Mouse (Mus musculus) forebrain, embryonic 15.5 days (tissue): ENCODE results near the gene Cpm. TPM values are rescaled to one million over a fixed set of nuclear protein-coding genes. Genes with fewer than 3 reads are reported as not detected.

ENCODE experiments used
- ATAC-seq: fragments of 200-750 bp; cut with Nextera tagmentation; replicated peaks from 2 replicates; pipeline ENCODE4 v1.8.0; 2017; ENCODE audit warnings: mild to moderate bottlenecking, moderate TSS enrichment, moderate library complexity
- H3K27ac ChIP-seq: fragments of 300-500 bp; sonication (generic); replicated peaks from 2 replicates; pipeline ENCODE4 v1.5.1; 2015; ENCODE audit warnings: mild to moderate bottlenecking, inconsistent platforms
- H3K27me3 ChIP-seq: fragments of 300-500 bp; sonication (generic); 2 replicates; pipeline ENCODE4 v1.6.1; 2015; ENCODE audit warnings: inconsistent platforms
- H3K36me3 ChIP-seq: fragments of 300-500 bp; sonication (generic); 2 replicates; pipeline ENCODE4 v1.6.1; 2015; ENCODE audit warnings: mild to moderate bottlenecking, inconsistent platforms
- H3K4me1 ChIP-seq: fragments of 300-500 bp; sonication (generic); 2 replicates; pipeline ENCODE4 v1.6.1; 2015; ENCODE audit warnings: inconsistent platforms
- H3K4me2 ChIP-seq: fragments of 300-500 bp; sonication (generic); replicated peaks from 2 replicates; pipeline ENCODE4 v1.6.1; 2015; ENCODE audit warnings: mild to moderate bottlenecking, inconsistent platforms
- H3K4me3 ChIP-seq: fragments of 300-500 bp; sonication (generic); 2 replicates; pipeline ENCODE4 v1.5.1; 2015; ENCODE audit warnings: mild to moderate bottlenecking, inconsistent platforms
- H3K9ac ChIP-seq: fragments of 300-500 bp; sonication (generic); replicated peaks from 2 replicates; pipeline ENCODE4 v1.6.1; 2015; ENCODE audit warnings: mild to moderate bottlenecking, inconsistent platforms
- H3K9me3 ChIP-seq: fragments of 300-500 bp; sonication (generic); 2 replicates; pipeline ENCODE4 v1.6.1; 2016; ENCODE audit warnings: inconsistent platforms
- WGBS: fragments of 180-500 bp; shearing (Covaris S2); methylation state at CpG from one replicate; pipeline ENCODE4 v1.1.7; 2015; ENCODE audit warnings: mixed read lengths; 5-methylcytosine and 5-hydroxymethylcytosine counted together
- polyA plus RNA-seq: library from polyadenylated mRNA; unstranded; fragments of >200 nt; fragmentation: Nextera tagmentation; extraction: Ambion mirVana; gene quantifications from 2 replicates; pipeline ENCODE4 v1.2.1, GENCODE M21; 2015

Cpm gene
- polyA plus RNA-seq, 1 experiment from 2014 or later, result 4.0 TPM

- no peak overlapping the region for H3K4me2 ChIP-seq
- no peaks in the 10 kb centered on the region for H3K4me1 ChIP-seq
- no peaks in the 10 kb centered on the region for H3K9me3 ChIP-seq
- no peak overlapping the region for H3K4me3 ChIP-seq
- no peak overlapping the region for H3K9ac ChIP-seq
- WGBS, result 90% methylated on average over 14 of the region's 14 CpGs
- H3K36me3 ChIP-seq, result no peaks in the 10 kb centered on the region
- no peaks in the 10 kb centered on the region for H3K27me3 ChIP-seq
- no peak overlapping the region for H3K27ac ChIP-seq
- no peak for ATAC-seq
Observed at GRCm38 (mm10) chr10:117603834-117604623, 25.3 kb upstream of the Cpm start.

DNA sequence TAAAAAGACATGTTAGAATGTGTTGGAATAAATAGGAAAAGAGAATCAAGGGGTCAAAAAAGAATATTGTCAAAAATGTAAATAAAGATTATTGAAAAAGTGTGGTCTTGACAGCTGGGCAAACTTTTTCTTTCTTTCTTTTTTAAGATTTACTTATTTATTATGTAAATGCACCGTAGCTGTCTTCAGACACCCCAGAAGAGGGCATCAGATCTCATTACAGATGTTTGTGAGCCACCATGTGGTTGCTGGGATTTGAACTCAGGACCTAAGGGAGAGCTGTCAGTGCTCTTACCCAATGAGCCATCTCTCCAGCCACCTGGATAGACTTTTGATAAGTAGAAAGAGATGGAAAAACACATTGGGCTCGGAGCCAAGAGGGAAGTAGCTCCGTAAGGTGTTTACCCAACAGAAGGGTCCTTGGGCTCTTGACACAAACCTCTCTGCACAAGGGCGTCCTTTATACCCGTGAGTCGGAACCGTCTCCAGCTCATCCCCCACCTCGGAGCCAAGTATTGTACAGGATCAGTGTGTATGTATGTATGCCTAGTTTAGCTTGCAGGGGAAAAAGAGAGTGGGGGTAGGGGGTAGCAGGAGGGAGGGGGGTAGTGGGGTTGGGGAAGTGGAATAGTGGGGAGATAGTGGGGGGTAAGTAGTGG is 24.5 kb upstream of the Cpm start:
- ATAC-seq, result no peak
- no peaks in the 10 kb centered on the region for H3K9me3 ChIP-seq
- no peaks in the 10 kb centered on the region for H3K27me3 ChIP-seq
- 81% methylated on average over 8 of the region's 8 CpGs for WGBS
- H3K4me1 ChIP-seq, result no peaks in the 10 kb centered on the region
- no peak overlapping the region for H3K9ac ChIP-seq
- no peak overlapping the region for H3K4me3 ChIP-seq
- H3K27ac ChIP-seq, result no peak overlapping the region
- H3K36me3 ChIP-seq, result no peaks in the 10 kb centered on the region
- no peak overlapping the region for H3K4me2 ChIP-seq

- H3K9me3 ChIP-seq, result no peaks in the 10 kb centered on the region
- H3K36me3 ChIP-seq, result no peaks in the 10 kb centered on the region
- H3K4me2 ChIP-seq, result no peak overlapping the region
- H3K4me1 ChIP-seq, result no peaks in the 10 kb centered on the region
- H3K4me3 ChIP-seq, result no peak overlapping the region
- H3K27ac ChIP-seq, result no peak overlapping the region
- 87% methylated on average over 15 of the region's 15 CpGs for WGBS
- no peak overlapping the region for H3K9ac ChIP-seq
- no peaks in the 10 kb centered on the region for H3K27me3 ChIP-seq
- ATAC-seq, result no peak
Observed at GRCm38 (mm10) chr10:117605283-117606243, 23.7 kb upstream of the Cpm start.

DNA sequence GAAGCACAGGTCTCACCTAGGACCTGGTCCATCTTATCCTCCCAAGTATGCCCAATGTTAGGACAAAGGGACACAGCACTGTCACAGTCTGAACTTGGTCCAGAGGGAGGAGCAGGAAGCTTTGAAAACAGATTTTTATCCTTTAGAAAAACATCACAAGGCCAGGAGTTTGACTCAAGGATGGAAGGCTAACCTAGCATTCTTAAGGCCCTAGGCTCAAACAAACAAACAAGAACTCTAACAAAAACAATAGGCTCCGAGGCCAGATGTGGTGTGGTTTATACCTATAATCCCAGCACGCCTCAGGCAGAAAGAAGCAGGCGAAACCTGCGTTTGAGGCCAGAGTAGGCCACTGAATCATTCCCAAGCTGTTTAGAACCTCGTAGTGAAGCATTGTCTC is 22.9 kb upstream of the Cpm start:
- 84% methylated on average over 5 of the region's 5 CpGs for WGBS

GRCm38 (mm10) chr10:117607051-117607803 is 22.1 kb upstream of the Cpm start:
- Histone ChIP-seq H3K4me3 (no peak overlapping the region), H3K9me3 (no peaks in the 10 kb centered on the region), H3K27ac (no peak overlapping the region), H3K9ac (no peak overlapping the region), H3K27me3 (no peaks in the 10 kb centered on the region), H3K36me3 (no peaks in the 10 kb centered on the region), H3K4me1 (no peaks in the 10 kb centered on the region), H3K4me2 (no peak overlapping the region)
- ATAC-seq, result no peak
- WGBS, result 92% methylated on average over 20 of the region's 20 CpGs

More for the DNA sequence above, 22.9 kb upstream of the Cpm start:
- ATAC-seq, result no peak
- Histone ChIP-seq H3K27me3 (no peaks in the 10 kb centered on the region), H3K4me3 (no peak overlapping the region), H3K27ac (no peak overlapping the region), H3K4me1 (no peaks in the 10 kb centered on the region), H3K36me3 (no peaks in the 10 kb centered on the region), H3K9me3 (no peaks in the 10 kb centered on the region), H3K4me2 (no peak overlapping the region), H3K9ac (no peak overlapping the region)

- no peak overlapping the region for H3K4me2 ChIP-seq
- no peaks in the 10 kb centered on the region for H3K9me3 ChIP-seq
- ATAC-seq, result no peak
- H3K4me1 ChIP-seq, result no peaks in the 10 kb centered on the region
- no peak overlapping the region for H3K27ac ChIP-seq
- WGBS, result 94% methylated on average over 10 of the region's 10 CpGs
- no peaks in the 10 kb centered on the region for H3K27me3 ChIP-seq
- no peak overlapping the region for H3K9ac ChIP-seq
- no peak overlapping the region for H3K4me3 ChIP-seq
- no peaks in the 10 kb centered on the region for H3K36me3 ChIP-seq
Observed at GRCm38 (mm10) chr10:117607804-117608279, 21.5 kb upstream of the Cpm start.

DNA sequence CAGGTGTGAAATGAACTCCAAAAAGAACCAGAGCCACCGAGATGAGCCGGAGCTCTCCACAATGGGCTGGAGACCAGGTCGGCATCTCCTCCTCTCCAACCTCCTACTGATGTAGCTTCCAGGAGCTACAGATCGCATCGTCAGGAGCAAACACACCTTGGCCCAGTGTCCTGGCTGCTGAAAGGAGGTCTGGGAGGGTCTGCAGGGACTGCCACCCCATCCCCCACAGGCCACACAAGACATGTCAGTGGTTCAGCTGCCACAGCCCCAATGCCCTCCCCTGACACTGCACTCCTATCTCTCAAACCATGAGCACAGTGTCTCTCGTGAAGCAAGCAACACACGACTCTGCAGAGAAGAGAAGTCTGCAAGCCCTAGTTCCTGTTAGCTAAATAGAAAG is 20.8 kb upstream of the Cpm start:
- WGBS, result 95% methylated on average over 7 of the region's 7 CpGs

GRCm38 (mm10) chr10:117608988-117609809 is 20.1 kb upstream of the Cpm start:
- Histone ChIP-seq H3K36me3 (no peaks in the 10 kb centered on the region), H3K4me2 (no peak overlapping the region), H3K27me3 (no peaks in the 10 kb centered on the region), H3K9ac (no peak overlapping the region), H3K4me1 (no peaks in the 10 kb centered on the region), H3K4me3 (no peak overlapping the region), H3K9me3 (no peaks in the 10 kb centered on the region), H3K27ac (no peak overlapping the region)
- WGBS, result 92% methylated on average over 7 of the region's 7 CpGs
- no peak for ATAC-seq

More for the DNA sequence above, 20.8 kb upstream of the Cpm start:
- H3K9ac ChIP-seq, result no peak overlapping the region
- ATAC-seq, result no peak
- no peaks in the 10 kb centered on the region for H3K27me3 ChIP-seq
- no peak overlapping the region for H3K27ac ChIP-seq
- no peaks in the 10 kb centered on the region for H3K4me1 ChIP-seq
- no peak overlapping the region for H3K4me2 ChIP-seq
- no peaks in the 10 kb centered on the region for H3K9me3 ChIP-seq
- no peaks in the 10 kb centered on the region for H3K36me3 ChIP-seq
- no peak overlapping the region for H3K4me3 ChIP-seq

- WGBS, result 84% methylated on average over 6 of the region's 6 CpGs
- Histone ChIP-seq H3K9ac (no peak overlapping the region), H3K4me3 (no peak overlapping the region), H3K4me1 (no peaks in the 10 kb centered on the region), H3K9me3 (no peaks in the 10 kb centered on the region), H3K27ac (no peak overlapping the region), H3K4me2 (no peak overlapping the region), H3K36me3 (no peaks in the 10 kb centered on the region), H3K27me3 (no peaks in the 10 kb centered on the region)
- ATAC-seq, result no peak
Observed at GRCm38 (mm10) chr10:117609810-117610090, 19.6 kb upstream of the Cpm start.

DNA sequence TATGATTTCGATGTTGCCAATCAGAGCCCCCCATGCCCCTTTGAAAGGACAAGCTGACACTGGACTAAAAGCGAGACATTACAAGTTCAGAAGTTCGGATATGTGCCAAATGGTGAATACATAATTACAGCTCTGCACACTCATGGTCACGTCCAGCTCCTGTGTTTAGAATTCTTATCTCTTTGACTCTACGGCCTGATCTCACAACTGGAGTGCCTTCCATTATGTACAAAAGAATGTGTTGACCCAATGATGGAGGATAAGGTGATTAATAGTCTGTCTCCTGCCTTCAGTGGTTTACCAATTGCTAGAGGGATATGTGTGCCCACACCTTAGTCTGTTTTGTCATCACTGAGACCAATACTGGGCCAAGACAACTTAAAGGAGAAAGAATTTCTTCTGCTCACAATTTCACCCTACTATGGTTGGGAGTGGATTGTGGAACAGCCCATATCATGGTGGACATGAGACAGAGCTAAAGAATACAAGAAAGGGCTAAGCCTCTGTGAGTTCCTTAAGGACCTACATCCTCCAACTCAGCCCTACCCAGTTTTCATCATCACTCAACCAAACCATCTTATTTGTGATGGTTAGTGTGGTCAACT is 19.0 kb upstream of the Cpm start:
- Histone ChIP-seq H3K27ac (no peak overlapping the region), H3K9ac (no peak overlapping the region), H3K4me2 (no peak overlapping the region), H3K9me3 (no peaks in the 10 kb centered on the region), H3K4me1 (no peaks in the 10 kb centered on the region), H3K27me3 (no peaks in the 10 kb centered on the region), H3K4me3 (no peak overlapping the region), H3K36me3 (no peaks in the 10 kb centered on the region)
- ATAC-seq, result no peak
- WGBS, result 87% methylated on average over 5 of the region's 5 CpGs
